Mouse (Mus musculus) fibroblast of lung, adult 2 months (primary cell): ENCODE results near the gene Serpine1.
"Not testable (repeated sequence)": the region's sequence is repeated elsewhere in the genome, so short reads cannot be mapped to it uniquely, and the experiment has no call there.

Experiments
- DNase-seq: peaks from one replicate; pipeline ENCODE4 v3.0.0-alpha.2; 2011; ENCODE audit warnings: low read depth

The Serpine1 gene

DNA sequence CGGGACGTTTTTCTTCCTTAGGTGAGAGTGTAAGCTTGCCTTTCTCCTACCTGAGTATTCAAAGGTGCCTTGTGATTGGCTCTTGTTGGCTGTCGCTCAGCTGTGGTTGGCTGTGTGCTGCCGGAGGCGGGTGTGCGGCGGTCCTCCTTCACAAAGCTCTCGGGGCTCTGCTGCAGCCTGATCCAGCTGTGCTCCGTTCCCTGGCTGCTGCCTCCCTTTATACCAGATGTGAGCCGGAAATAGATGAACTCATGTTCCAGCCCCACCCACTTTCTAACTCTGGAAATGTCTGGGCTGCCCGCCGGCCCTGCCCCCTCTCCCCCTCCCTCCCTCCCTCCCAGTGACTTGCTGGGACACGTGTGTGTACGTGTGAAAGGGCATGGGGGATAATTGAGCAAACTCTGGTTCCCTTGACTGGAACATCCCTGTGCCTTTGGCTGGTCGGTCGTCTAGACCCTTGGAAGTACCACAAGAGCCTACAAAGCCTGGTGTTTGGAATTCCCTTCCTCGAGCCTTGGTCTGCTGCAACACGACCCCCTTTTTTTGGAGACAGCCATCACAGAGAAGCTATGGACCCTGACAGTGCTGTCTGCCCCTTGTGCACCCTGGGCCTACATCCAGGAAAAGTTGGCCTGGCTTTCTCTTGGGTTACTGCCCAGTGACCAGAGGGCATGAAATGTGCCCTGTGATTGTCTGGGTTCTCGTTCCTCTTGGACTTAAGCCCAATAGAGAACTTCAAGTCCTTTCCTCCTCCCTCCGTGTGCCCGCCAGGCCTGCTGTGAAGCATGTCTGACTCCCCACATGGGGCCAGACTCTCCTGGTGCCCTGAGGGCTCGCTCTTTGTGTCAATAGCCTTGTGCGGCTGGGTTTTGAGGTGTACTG is at the start of gene Serpine1:
Gene Serpine1, minus strand, starts transcription at position 190 of the 882 bp plus-strand sequence.
- DNase-seq = peak; percentile 94

DNA sequence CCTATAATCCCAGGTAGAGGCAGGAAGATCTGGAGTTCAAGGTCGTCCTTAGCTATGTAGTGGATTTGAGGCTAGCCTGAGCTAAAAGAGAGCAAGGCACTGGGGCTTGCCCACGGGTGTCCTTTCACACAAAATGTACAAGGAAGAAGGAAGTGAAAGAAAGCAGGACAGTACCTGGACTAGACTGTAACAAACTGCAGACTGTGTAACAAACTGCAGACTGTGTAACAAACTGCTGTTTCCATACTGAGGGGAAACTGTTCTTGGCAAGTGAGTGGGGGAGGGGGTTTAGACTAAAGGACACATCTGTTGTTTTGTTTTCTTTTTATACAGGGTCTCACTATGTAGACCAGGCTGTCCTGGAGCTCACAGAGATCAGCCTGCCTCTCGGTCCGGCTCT is 49.2 kb upstream of the Serpine1 start:
- DNase-seq = no peak

GRCm38 (mm10) chr5:137118878-137119277 is 46.8 kb upstream of the Serpine1 start:
- no peak for DNase-seq

- DNase-seq = not testable (repeated sequence)
These were observed 45.9 kb upstream of the Serpine1 start for GRCm38 (mm10) chr5:137117994-137118393.

GRCm38 (mm10) chr5:137116987-137117386 is 44.9 kb upstream of the Serpine1 start:
- no peak for DNase-seq

DNA sequence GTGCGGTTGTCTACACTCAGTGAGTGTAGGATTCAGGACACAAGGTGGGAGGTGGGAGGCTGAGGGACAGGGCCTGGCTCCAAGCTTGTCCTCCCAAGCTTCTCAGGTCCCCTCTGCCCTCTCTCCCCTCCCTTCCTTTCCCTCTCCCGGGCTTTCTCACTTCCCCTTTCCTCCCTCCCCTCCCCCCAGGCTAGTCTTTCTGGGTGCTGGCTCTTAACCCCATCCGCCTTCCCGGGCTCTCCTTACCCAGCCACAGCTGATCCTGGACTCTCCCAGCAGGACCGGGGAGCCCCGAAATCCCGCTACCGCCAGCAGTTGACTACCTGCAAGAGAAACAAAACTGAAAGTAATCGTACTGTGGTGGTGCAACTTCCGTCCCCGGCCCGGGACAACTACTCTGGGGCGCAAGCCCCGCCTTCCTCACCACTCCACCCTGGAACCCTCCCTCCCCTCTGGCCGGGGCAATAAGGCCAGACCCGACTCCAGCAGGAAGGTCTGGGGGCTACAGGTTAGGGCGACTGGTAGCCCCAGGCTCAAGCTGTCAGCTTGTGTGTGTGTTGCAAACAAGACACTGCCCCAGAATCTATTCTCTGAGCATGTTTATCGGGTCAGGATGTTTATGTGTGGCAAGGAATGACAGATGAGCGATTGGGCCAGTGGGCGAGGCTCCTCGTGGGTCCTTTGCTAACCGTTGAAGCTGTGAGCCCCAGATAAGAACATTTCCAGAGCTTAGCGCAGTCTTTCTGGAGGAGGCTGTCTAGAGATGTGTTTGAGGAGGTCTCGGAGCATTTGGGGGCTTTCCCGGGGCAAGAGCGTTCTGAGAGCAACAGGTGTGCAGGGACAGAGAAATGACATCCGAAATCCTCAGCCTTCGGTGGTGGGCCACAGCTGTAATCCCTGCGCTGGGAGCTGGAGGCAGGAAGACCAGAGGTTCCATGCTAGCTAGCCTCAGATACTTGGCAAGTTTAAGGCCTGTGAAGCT is 44.1 kb upstream of the Serpine1 start, which contains the start of gene Trim56:
Gene Trim56, minus strand, starts transcription at position 344 of the 982 bp plus-strand sequence.
- DNase-seq = no peak

- DNase-seq = no peak
These were observed 43.0 kb upstream of the Serpine1 start for GRCm38 (mm10) chr5:137114891-137115561.

GRCm38 (mm10) chr5:137111542-137112408 is 39.7 kb upstream of the Serpine1 start:
- no peak for DNase-seq

DNA sequence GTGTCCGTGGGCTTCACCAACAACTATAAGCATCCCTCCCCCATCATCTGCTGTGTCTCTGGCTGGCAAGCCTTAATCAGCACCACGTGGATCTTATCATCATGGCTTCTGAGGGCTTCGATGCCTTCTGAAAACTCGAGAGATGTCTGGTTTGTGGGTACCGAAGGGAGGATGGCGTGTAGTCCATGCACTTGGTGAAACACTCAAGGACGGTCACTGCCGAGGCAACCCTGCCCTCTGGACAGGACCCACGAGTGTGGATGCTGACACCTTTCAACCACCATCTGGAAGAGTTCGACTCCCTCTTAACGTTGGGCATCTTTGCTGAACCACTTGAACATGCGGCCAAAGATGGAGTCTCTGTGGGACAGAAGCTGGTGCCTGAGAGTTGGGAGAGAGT is 38.8 kb upstream of the Serpine1 start:
- no peak for DNase-seq

- no peak for DNase-seq
These were observed 38.0 kb upstream of the Serpine1 start for GRCm38 (mm10) chr5:137109941-137110593.

GRCm38 (mm10) chr5:137108111-137108510 is 36.0 kb upstream of the Serpine1 start:
- DNase-seq = no peak

GRCm38 (mm10) chr5:137107670-137108069 is 35.6 kb upstream of the Serpine1 start:
- DNase-seq = no peak

DNA sequence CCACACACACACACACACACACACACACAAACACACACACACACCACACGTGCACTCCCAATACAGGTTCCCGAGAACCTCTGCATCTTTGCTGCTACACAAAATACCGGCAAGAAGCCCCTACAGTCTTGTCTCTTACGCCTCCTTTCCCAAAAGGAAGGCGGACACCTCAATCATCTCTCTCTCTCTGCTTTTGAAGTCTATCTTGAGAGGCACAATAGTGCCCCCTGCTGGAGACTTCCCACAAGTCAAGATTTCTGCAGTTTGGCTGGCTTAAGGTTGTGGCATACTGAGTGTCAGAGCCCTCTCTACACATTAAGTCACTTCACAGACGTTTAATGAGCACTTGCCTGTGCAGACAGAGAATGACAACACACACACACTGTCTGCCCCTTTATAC is 35.0 kb upstream of the Serpine1 start:
- DNase-seq = peak; percentile 72

DNA sequence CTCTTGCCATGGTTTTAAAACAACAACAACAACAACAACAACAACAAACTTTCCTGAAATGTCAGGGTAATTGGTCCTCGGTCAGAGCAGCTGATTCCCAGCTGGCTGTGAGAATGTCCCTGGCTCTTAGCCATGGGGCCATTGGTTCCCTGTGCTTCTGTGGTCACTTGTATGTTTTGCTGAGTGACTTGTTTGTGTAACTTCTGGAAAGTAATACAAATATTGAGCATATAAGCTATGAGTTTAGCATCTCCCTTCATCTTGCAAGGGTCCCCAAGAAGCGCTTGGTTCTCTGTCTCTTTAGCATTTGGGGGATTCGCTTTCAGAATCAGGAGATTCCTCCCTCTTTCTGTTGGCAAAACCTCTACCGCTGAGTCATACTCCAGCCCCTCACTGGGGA is 34.4 kb upstream of the Serpine1 start:
- no peak for DNase-seq

DNA sequence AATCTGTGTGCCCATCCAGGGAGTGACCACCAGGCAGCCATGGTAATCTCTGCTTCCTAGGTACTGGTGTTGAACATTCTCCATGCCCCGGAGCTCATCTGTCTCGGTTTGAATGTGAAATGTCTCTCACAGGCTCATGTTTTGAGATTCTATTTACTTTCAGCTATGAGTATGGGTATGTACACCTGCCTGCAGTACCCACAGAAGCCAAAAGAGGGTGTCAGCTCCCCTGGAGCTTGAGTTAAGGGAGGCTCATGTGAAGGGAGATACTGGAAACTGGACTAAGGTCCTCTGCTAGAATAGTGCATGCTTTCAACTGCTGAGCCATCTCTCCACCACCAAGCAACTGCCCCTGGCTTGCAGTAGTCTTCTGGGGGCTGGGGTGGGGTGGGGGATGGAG is 31.9 kb upstream of the Serpine1 start:
- DNase-seq = no peak

GRCm38 (mm10) chr5:137102575-137103522 is 30.8 kb upstream of the Serpine1 start:
- peak; percentile 99 for DNase-seq

DNA sequence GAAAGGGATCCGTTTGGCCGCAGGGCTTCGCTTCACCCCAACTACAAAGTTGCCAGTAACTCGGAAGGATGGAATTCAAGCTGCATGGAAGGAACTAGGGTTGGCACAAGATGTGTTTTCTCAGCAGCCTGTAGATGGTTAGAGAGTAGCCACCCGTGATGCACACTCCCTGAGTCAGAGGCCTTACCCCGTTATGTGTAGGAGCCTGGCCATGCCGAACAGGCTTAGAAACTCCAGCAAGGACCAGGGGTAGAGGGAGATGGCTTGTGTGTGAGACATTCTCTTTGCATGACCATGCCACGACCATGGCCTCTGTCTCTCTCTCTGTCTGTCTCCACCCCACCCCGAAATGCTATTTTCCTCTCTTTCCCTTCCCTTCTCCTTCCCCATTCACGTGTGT is 30.0 kb upstream of the Serpine1 start:
- peak; percentile 92 for DNase-seq

DNA sequence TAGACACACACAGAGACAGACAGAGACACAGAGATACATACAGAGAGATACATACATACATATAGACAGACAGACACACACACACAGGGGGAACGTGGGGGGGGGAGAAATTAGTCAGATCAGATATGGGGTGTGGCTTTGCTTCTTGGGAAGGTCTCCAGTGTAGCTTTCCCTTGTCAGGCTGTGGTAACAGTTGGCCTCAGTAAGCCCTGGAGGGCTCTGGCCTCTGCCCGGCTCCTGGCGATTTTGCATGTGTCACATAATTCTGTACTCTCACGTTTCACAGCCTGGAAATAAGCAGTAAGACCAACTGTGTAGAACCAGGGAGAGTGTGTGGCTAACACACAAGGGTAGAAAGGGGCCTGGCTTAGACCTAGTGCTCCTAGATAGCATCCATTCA is 28.6 kb upstream of the Serpine1 start:
- DNase-seq = peak; percentile 86

- DNase-seq = no peak
These were observed 26.4 kb upstream of the Serpine1 start for GRCm38 (mm10) chr5:137098418-137098817.
